Mouse (Mus musculus): Measurements from ENCODE around the gene Gm13103.
"Not testable (repeated sequence)": the region's sequence is repeated elsewhere in the genome, so short reads cannot be mapped to it uniquely, and the experiment has no call there.

Gm13103 gene

DNA sequence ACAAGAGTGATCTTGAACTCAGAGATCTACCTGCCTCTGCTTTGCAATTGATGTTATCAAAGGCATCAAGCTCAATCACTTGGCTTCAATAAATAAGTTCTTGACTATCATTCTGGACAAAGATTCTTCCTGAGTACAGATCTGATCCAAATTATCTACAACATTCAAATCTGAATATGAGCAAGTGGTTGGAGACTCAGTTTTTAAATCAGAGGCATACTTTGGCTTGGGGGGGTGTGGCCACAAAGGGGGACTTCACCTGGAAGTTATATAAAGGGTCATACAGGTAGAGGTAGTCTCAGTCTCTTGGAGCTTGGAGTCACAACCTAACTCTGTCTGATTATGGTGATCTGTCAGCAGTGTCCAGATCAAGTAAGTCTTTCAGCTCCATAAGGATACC is at the start of gene Gm13103:
TSS of gene Gm13103 (plus strand) at position 301 of the 400 bp plus-strand sequence.
- DNase-seq, result not testable (repeated sequence)

DNA sequence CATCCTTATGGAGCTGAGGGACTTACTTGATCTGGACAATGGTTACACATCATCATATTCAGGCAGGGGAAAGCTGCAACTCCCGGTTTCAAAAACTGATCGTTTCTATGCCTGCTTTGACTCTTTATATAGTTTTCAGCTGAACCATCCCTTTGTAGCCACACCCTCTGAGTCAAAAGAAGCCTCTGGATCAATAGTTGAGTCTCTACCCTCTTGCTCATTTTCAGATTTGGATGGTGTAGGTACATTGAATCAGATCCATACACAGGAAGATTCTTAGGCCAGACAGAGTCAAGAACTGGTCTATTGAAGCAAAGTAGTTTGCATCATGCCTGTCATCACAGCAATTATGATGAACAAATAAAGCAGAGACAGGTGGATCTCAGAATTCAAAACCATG is 30.3 kb upstream of the Gm13103 start, which contains the start of gene Gm13084:
TSS of gene Gm13084 (minus strand) at position 101 of the 400 bp plus-strand sequence.
- DNase-seq, result no peak

DNA sequence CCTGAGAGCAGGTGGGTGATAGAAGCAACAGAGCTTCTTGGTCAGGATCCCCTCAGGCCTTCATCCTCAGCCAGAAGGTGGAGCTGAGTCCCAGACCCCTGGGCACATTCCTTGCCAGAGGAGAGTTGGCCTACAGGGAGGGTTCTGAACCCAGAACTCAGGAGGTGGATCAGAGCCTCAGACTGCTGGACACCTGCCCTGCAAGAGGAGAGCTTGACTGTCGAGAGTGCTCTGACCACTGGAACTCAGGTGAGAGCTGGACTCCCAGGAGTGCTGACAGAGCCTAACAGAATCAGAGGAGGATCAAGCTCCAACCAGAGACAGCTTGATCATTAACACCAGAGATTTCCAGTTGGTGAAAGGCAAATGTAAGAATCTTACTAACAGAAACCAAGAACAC is 36.1 kb downstream of the Gm13103 start:
- DNase-seq, result not testable (repeated sequence)

DNA sequence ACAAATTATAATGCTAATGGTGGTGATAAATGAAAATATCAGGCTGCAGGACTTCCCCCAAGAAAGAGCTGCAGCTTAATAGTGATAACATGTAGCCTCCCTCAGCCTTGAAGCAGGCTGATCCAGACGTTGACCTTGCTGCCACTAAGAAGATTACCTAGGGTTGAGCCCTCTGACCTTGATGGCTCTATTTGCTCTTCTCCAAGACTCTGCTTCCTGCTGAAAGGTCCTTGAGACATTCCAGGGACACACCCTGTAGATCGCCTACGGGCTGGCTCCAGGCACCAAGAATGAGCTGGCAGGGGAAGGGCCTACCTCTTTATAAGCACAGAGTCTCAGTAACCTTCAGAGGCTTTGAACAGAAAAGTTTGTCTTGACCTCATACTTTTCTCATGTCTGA is 48.1 kb downstream of the Gm13103 start:
- DNase-seq, result not testable (repeated sequence)

DNA sequence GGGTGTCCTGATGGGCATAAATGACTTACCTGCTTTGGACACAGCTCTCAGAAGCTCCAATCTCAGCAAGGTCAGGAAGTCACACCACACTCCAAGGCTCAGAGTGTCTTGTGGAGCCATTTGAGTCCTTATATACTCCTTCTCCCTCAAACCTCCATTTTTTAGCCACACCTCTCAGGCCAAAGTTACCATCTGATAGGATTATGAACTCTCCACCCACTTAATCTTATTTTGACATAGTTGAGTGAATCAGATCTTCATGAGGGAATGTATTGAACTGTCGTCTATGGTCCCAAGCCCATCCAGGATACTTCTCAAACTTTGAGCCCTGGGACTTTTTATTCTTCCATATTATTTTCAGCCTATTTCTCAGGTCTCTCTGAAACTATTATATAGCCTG is 54.0 kb downstream of the Gm13103 start, which contains the start of gene Pramef6:
TSS of gene Pramef6 (minus strand) at position 101 of the 400 bp plus-strand sequence.
- not testable (repeated sequence) for DNase-seq

Data from cerebellum, adult 9-11 months (tissue).